Mouse (Mus musculus) forelimb bud, embryonic 11.5 days (tissue): Measurements from ENCODE around the gene Gm6367.
"Not testable (repeated sequence)": the region's sequence is repeated elsewhere in the genome, so short reads cannot be mapped to it uniquely, and the experiment has no call there.

Experiments used
- DNase-seq: peaks from one replicate; pipeline ENCODE4 v3.0.0-alpha.2; 2012; ENCODE audit warnings: low read depth, low spot score

The Gm6367 gene

GRCm38 (mm10) chr5:94988326-94988725 lies at the start of gene Gm6367:
Gene Gm6367 (plus strand): TSS chr5:94988626.
- not testable (repeated sequence) for DNase-seq
